Mouse (Mus musculus) liver, adult 2 months (tissue): Measurements from ENCODE around the gene Prx.

Source experiments
- CTCF ChIP-seq: fragments of 200-500 bp; IDR thresholded peaks from 2 replicates; pipeline ENCODE4 v1.5.1; 2011; ENCODE audit warnings: low read depth, low read length, control low read depth
- POLR2A ChIP-seq: fragments of 200-500 bp; IDR thresholded peaks from 2 replicates; pipeline ENCODE4 v1.6.1; 2011; ENCODE audit warnings: low read length, control low read depth; ENCODE audit not compliant: insufficient read depth; ENCODE audit errors: extremely low read depth

GRCm38 (mm10) chr7:27479750-27480149 lies 19.4 kb upstream of the Prx start:
- TF ChIP-seq POLR2A (no peak), CTCF (no peak)
